Mouse (Mus musculus): ENCODE data around the gene Chrna7. TPM values are rescaled to one million over a fixed set of nuclear protein-coding genes. Genes with fewer than 3 reads are reported as not detected.

Gene Chrna7
- polyA plus RNA-seq, 1 experiment: 1.6 TPM

- no peak for TF ChIP-seq EP300 (IDR thresholded peaks at IDR 0.05; ENCODE audit: insufficient read depth, low read depth, low read length)
- no peak overlapping the region for H3K27ac ChIP-seq (ENCODE audit: insufficient read depth, low read length)
- H3K4me3 ChIP-seq (ENCODE audit: low read depth, low read length): no peak overlapping the region
- no peak overlapping the region for H3K9ac ChIP-seq (ENCODE audit: low read depth, poor library complexity, severe bottlenecking)
- no peaks in the 10 kb centered on the region for H3K27me3 ChIP-seq (ENCODE audit: control insufficient read depth, insufficient read depth, low read length, poor library complexity, severe bottlenecking)
- H3K36me3 ChIP-seq (ENCODE audit: control insufficient read depth, insufficient read depth, low read length, poor library complexity, severe bottlenecking): no peaks in the 10 kb centered on the region
- H3K9me3 ChIP-seq (replicated peaks; ENCODE audit: control insufficient read depth, insufficient read depth, low read length, poor library complexity, severe bottlenecking): no peaks in the 10 kb centered on the region
- H3K4me1 ChIP-seq (ENCODE audit: control insufficient read depth, insufficient read depth, low read length): no peaks in the 10 kb centered on the region
These were observed 50.0 kb downstream of the Chrna7 start for GRCm38 (mm10) chr7:63162272-63162864.

GRCm38 (mm10) chr7:63153239-63153638 is 59.1 kb downstream of the Chrna7 start:
- no peaks in the 10 kb centered on the region for H3K36me3 ChIP-seq (ENCODE audit: control insufficient read depth, insufficient read depth, low read length, poor library complexity, severe bottlenecking)
- no peak overlapping the region for H3K4me3 ChIP-seq (ENCODE audit: low read depth, low read length)
- no peak overlapping the region for H3K27ac ChIP-seq (ENCODE audit: insufficient read depth, low read length)
- H3K9ac ChIP-seq (ENCODE audit: low read depth, poor library complexity, severe bottlenecking): no peak overlapping the region
- TF ChIP-seq POLR2A (IDR thresholded peaks at IDR 0.05; ENCODE audit: insufficient read depth, low read length) (no peak), CTCF (IDR thresholded peaks at IDR 0.05; ENCODE audit: low read depth, low read length) (no peak), EP300 (IDR thresholded peaks at IDR 0.05; ENCODE audit: insufficient read depth, low read depth, low read length) (no peak)
- no peaks in the 10 kb centered on the region for H3K27me3 ChIP-seq (ENCODE audit: control insufficient read depth, insufficient read depth, low read length, poor library complexity, severe bottlenecking)
- H3K9me3 ChIP-seq (replicated peaks; ENCODE audit: control insufficient read depth, insufficient read depth, low read length, poor library complexity, severe bottlenecking): no peaks in the 10 kb centered on the region
- no peaks in the 10 kb centered on the region for H3K4me1 ChIP-seq (ENCODE audit: control insufficient read depth, insufficient read depth, low read length)

- Histone ChIP-seq H3K9me3 (replicated peaks; ENCODE audit: control insufficient read depth, insufficient read depth, low read length, poor library complexity, severe bottlenecking) (no peaks in the 10 kb centered on the region), H3K27ac (ENCODE audit: insufficient read depth, low read length) (no peak overlapping the region), H3K4me1 (ENCODE audit: control insufficient read depth, insufficient read depth, low read length) (no peaks in the 10 kb centered on the region), H3K27me3 (ENCODE audit: control insufficient read depth, insufficient read depth, low read length, poor library complexity, severe bottlenecking) (no peaks in the 10 kb centered on the region), H3K9ac (ENCODE audit: low read depth, poor library complexity, severe bottlenecking) (no peak overlapping the region), H3K4me3 (ENCODE audit: low read depth, low read length) (no peak overlapping the region), H3K36me3 (ENCODE audit: control insufficient read depth, insufficient read depth, low read length, poor library complexity, severe bottlenecking) (no peaks in the 10 kb centered on the region)
- TF ChIP-seq CTCF (IDR thresholded peaks at IDR 0.05; ENCODE audit: low read depth, low read length) (no peak), POLR2A (IDR thresholded peaks at IDR 0.05; ENCODE audit: insufficient read depth, low read length) (no peak), EP300 (IDR thresholded peaks at IDR 0.05; ENCODE audit: insufficient read depth, low read depth, low read length) (no peak)
These were observed 63.6 kb downstream of the Chrna7 start for GRCm38 (mm10) chr7:63148740-63149139.

- Histone ChIP-seq H3K9ac (ENCODE audit: low read depth, poor library complexity, severe bottlenecking) (no peak overlapping the region), H3K27me3 (ENCODE audit: control insufficient read depth, insufficient read depth, low read length, poor library complexity, severe bottlenecking) (no peaks in the 10 kb centered on the region), H3K27ac (ENCODE audit: insufficient read depth, low read length) (no peak overlapping the region), H3K36me3 (ENCODE audit: control insufficient read depth, insufficient read depth, low read length, poor library complexity, severe bottlenecking) (no peaks in the 10 kb centered on the region), H3K4me1 (ENCODE audit: control insufficient read depth, insufficient read depth, low read length) (no peaks in the 10 kb centered on the region), H3K4me3 (ENCODE audit: low read depth, low read length) (no peak overlapping the region), H3K9me3 (replicated peaks; ENCODE audit: control insufficient read depth, insufficient read depth, low read length, poor library complexity, severe bottlenecking) (no peaks in the 10 kb centered on the region)
- TF ChIP-seq EP300 (IDR thresholded peaks at IDR 0.05; ENCODE audit: insufficient read depth, low read depth, low read length) (no peak), POLR2A (IDR thresholded peaks at IDR 0.05; ENCODE audit: insufficient read depth, low read length) (no peak), CTCF (IDR thresholded peaks at IDR 0.05; ENCODE audit: low read depth, low read length) (no peak)
These were observed 64.0 kb downstream of the Chrna7 start for GRCm38 (mm10) chr7:63148321-63148720.

GRCm38 (mm10) chr7:63122547-63122946 is 89.8 kb downstream of the Chrna7 start:
- H3K9me3 ChIP-seq (replicated peaks; ENCODE audit: control insufficient read depth, insufficient read depth, low read length, poor library complexity, severe bottlenecking): no peaks in the 10 kb centered on the region
- TF ChIP-seq CTCF (IDR thresholded peaks at IDR 0.05; ENCODE audit: low read depth, low read length) (no peak), EP300 (IDR thresholded peaks at IDR 0.05; ENCODE audit: insufficient read depth, low read depth, low read length) (no peak), POLR2A (IDR thresholded peaks at IDR 0.05; ENCODE audit: insufficient read depth, low read length) (no peak)
- H3K4me3 ChIP-seq (ENCODE audit: low read depth, low read length): no peak overlapping the region
- no peaks in the 10 kb centered on the region for H3K4me1 ChIP-seq (ENCODE audit: control insufficient read depth, insufficient read depth, low read length)
- H3K27ac ChIP-seq (ENCODE audit: insufficient read depth, low read length): no peak overlapping the region
- no peaks in the 10 kb centered on the region for H3K36me3 ChIP-seq (ENCODE audit: control insufficient read depth, insufficient read depth, low read length, poor library complexity, severe bottlenecking)
- no peaks in the 10 kb centered on the region for H3K27me3 ChIP-seq (ENCODE audit: control insufficient read depth, insufficient read depth, low read length, poor library complexity, severe bottlenecking)
- no peak overlapping the region for H3K9ac ChIP-seq (ENCODE audit: low read depth, poor library complexity, severe bottlenecking)

GRCm38 (mm10) chr7:63113671-63114070 is 98.7 kb downstream of the Chrna7 start:
- Histone ChIP-seq H3K27me3 (ENCODE audit: control insufficient read depth, insufficient read depth, low read length, poor library complexity, severe bottlenecking) (no peaks in the 10 kb centered on the region), H3K9ac (ENCODE audit: low read depth, poor library complexity, severe bottlenecking) (no peak overlapping the region), H3K4me3 (ENCODE audit: low read depth, low read length) (no peak overlapping the region), H3K9me3 (replicated peaks; ENCODE audit: control insufficient read depth, insufficient read depth, low read length, poor library complexity, severe bottlenecking) (no peaks in the 10 kb centered on the region), H3K4me1 (ENCODE audit: control insufficient read depth, insufficient read depth, low read length) (no peaks in the 10 kb centered on the region), H3K36me3 (ENCODE audit: control insufficient read depth, insufficient read depth, low read length, poor library complexity, severe bottlenecking) (no peaks in the 10 kb centered on the region), H3K27ac (ENCODE audit: insufficient read depth, low read length) (no peak overlapping the region)
- TF ChIP-seq CTCF (IDR thresholded peaks at IDR 0.05; ENCODE audit: low read depth, low read length) (no peak), EP300 (IDR thresholded peaks at IDR 0.05; ENCODE audit: insufficient read depth, low read depth, low read length) (no peak), POLR2A (IDR thresholded peaks at IDR 0.05; ENCODE audit: insufficient read depth, low read length) (no peak)

Data from ES-Bruce4 (cell line).